Mouse (Mus musculus) cerebellum, postnatal 36 days (tissue): ENCODE results near the gene Foxo4.

ENCODE experiments used
- DNase-seq, 2 experiments: peaks; one replicate each; pipeline ENCODE4 v3.0.0; 2021 to 2022; ENCODE audit warnings: mixed read lengths in 2 of 2

The Foxo4 gene

DNA sequence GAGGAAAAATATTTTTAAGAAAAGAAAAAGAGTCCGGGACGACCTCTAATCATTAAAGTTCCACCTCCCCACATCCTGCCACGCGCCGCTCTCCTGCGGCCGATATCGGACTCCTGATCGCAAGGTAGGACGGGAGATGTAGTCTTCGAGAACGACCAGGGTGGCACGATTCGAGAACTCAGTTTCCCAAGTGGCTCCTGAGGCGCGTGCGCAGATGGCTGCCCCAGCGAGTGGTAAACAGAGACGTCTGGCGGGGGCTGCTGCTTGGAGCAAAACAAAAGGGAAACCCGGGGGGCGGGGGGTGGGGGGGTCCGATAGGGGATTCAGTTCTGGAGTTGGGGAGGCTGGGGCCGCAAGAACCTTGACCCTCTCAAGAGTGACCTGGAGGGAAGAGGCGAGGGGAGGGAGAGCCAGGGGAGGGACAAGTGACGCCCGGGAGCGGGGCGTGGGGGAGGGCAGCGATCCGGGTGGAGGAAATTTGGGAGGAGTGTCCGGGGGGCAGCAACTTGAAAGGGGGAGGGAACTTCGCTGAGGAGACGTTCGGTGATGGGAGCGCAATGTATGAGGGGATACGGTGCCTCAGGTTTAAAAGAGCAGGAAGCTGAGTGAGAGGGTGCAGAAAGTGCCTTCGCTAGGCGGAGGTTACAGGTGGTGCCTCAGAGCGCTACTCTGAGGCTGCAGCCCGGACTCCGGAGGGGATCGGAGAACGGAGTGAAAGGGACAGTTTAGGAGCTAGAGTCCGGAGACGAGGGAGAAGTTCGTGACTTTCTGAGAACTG lies at the start of gene Foxo4:
Foxo4 (plus strand) TSS at position 577 of the 778 bp plus-strand sequence.
- peak; percentile 83 to 84 for DNase-seq

GRCm38 (mm10) chrX:101221834-101222795 lies 32.2 kb upstream of the Foxo4 start, which contains the start of gene Snx12:
Gene Snx12 (minus strand): TSS chrX:101222563.
- DNase-seq: peak; percentile 84 to 92

GRCm38 (mm10) chrX:101222796-101223162 lies 31.5 kb upstream of the Foxo4 start:
- no peak for DNase-seq

- no peak for DNase-seq
Measured at GRCm38 (mm10) chrX:101245011-101245410, 9.3 kb upstream of the Foxo4 start.

DNA sequence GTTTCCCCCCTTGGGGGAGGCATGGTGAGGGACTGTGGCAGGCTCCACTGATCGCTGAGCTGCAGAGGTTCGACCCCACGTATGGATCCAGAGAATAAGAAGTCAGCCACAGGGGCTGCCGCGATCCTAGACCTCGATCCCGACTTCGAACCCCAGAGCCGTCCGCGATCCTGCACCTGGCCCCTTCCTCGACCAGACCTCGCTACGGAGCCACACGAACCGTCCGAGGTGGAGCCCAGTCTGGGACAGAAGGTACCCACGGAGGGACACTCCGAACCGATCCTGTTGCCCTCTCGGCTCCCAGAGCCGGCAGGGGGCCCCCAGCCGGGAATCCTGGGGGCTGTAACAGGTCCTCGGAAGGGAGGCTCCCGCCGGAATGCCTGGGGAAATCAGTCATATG lies 412 bp downstream of the Foxo4 start:
- no peak for DNase-seq

- no peak for DNase-seq
Measured at GRCm38 (mm10) chrX:101256603-101257002, 2.3 kb downstream of the Foxo4 start.

GRCm38 (mm10) chrX:101260441-101261325 lies 6.4 kb downstream of the Foxo4 start:
- DNase-seq: no peak

- no peak for DNase-seq
Measured at GRCm38 (mm10) chrX:101263892-101264291, 9.6 kb downstream of the Foxo4 start, which contains the start of gene Gm614. Gene Gm614 (minus strand): TSS chrX:101263992.

DNA sequence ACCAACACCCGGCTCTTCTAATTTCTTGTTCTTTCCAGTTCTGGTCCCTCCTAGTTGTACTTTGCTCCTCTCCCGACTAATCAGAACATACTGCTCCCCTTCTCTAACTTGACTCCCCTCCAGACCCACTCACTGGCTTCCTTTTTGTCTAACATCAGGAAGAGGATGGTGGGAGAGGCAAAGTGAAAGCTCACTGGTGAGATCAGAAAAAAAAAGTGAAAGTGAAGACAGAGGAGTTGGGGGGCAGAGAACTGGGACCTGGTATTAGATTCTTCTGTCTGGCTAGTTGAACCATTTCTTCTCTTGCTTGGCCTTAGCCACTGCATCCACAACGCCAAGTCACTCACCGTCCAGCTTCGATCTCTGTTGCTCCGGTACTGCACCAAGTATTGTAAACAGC lies 12.3 kb downstream of the Foxo4 start:
- no peak for DNase-seq

- DNase-seq: no peak
Measured at GRCm38 (mm10) chrX:101268025-101268754, 13.9 kb downstream of the Foxo4 start, which contains the start of gene Il2rg. Gene Il2rg (minus strand): TSS chrX:101268255.

DNA sequence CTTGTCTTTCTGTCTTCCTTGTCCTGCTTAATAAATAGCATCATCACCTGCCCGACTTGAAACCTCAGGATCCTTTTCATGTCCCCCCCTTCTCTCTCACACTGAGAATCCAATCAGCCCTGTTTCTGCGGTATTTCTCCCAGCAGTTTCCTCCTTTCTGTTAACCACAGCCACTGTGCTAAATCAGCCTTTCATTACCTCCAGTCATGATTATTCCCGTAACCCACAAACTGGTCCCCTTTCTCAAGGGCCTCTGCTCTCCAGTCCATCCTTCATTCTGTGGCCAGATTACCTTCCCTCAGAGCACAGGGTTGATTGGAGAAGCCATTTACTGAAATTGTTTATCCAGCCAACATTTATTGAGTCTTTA lies 14.4 kb downstream of the Foxo4 start, which contains the start of gene Gm20489:
Gm20489 (minus strand) TSS at position 269 of the 370 bp plus-strand sequence.
- no peak for DNase-seq

DNA sequence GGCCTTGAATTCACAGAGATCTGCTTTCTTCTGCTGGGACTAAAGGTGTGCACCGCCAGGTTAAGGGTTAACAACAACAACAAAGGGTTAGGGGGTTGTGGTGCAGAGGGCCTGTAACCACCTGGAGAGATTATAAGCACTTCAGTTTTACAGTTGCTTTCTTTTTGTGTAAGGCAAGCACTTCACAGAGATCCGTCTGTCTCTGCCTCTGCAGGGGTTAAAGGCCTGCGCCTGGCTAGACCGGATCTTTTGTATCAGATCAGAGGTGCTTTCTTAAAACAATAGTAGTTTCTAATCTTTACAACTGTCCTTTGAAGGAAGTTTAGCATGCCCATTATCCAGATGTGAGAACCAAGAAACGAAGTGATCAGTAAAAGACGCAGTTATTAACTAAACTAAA lies 19.1 kb downstream of the Foxo4 start:
- no peak for DNase-seq

DNA sequence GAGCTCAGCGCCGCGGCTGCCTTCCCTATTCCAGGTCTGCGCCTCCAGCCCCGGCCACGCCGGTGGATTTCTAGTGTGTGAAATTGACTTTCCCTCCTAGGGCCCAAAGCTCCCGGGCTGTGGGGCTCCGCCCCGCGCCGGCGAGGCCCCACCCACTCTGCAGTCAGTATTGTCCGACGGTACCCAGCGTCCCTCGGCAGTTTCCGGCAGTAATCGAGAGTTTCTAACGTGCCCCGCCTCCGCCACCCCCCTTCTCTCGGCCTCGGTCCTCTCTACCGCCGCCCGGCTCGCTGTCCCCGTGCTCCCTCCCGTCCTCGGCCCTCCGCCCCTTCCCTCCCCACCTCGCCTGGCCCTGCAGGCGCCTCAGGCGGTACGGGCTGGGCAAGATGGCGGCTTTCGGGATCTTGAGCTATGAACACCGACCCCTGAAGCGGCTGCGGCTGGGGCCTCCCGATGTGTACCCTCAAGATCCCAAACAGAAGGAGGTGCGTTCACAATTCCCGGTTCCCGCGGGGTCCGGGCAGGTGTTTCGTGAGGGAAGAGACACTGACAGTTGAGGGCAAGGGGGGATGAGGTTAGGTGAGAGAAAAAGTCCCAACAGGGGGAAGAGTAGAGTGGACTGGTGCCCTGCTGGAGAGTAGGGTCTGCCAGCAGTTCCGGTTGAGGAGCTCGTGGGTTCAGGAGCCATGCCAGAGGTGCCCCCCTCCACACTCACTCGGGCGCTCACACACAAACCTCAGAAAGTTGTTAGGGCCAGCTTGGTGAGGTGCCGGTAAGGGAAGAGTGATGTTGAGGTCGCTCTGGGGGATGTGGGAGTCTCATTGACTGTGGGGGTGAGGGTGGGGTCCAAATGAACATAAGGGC lies 19.8 kb downstream of the Foxo4 start, which contains the start of gene Med12:
Med12 (plus strand) TSS at position 156 of the 864 bp plus-strand sequence.
- DNase-seq: peak; percentile 85 to 90

DNA sequence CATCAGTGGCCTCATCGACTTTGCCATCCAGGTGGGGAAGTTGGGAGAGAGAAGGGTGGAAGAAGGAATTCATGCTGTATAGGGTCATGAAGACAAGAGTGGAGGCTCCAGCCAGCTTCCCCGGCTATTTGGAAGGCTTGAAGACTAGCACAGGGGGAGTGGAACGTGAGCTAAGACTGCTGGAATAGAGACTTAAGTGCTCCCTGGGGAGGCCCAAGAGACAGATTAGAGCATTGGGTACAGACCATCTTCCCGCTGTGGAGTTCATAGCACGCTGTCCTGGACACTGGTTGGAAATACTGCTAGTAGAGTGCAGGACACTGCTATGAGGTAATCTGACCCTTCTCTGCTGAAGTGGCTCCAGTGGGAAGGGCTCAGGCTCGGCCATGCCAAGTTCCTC lies 28.5 kb downstream of the Foxo4 start:
- no peak for DNase-seq

DNA sequence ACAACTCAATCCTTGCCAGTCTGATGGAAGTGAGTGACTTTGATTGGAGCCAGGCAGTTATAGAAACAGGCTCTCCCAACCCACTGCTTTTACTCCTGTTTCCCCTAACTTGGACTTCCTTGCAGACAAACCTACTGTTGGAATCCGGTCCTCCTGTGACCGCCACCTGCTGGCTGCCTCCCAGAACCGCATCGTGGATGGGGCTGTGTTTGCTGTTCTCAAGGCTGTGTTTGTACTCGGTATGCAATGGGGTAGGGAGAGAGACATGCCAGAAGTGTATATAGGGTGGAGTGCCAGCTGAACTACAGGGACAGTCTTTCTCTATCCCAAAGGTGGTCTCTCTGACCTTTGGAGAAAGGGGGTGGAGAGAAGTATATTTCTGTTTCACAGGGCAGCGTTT lies 31.2 kb downstream of the Foxo4 start:
- DNase-seq: peak; percentile 60 to 62

DNA sequence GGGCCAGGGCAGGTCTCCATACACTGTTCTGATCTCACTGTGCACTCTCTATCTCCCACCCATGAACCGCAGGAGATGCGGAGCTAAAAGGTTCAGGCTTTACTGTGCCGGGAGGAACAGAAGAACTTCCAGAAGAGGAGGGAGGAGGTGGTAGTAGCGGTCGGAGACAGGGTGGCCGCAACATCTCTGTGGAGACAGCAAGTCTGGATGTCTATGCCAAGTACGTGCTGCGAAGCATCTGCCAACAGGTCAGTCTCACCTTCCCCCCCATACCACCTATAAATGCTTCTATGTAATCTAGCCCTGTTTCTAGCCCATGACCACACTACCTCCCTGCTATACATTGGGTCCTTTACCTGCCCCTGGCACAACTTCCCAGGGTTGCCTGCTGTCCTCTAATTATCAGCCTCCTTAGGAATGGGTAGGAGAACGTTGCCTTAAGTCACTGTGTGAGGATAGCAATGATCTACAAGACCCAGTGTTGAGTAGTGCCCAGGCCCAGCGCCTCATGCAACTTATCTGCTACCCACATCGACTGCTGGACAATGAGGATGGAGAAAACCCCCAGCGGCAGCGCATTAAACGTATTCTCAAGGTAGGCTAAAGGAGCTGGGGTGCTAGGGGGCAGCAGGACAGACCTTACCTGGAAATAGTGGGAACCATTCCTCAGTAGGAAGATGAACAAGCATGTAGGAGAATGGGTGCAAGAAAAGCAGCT lies 31.8 kb downstream of the Foxo4 start:
- DNase-seq: no peak

GRCm38 (mm10) chrX:101287543-101287942 lies 33.2 kb downstream of the Foxo4 start:
- DNase-seq: no peak

GRCm38 (mm10) chrX:101288432-101288831 lies 34.1 kb downstream of the Foxo4 start:
- no peak for DNase-seq

GRCm38 (mm10) chrX:101289037-101289436 lies 34.7 kb downstream of the Foxo4 start:
- no peak for DNase-seq

DNA sequence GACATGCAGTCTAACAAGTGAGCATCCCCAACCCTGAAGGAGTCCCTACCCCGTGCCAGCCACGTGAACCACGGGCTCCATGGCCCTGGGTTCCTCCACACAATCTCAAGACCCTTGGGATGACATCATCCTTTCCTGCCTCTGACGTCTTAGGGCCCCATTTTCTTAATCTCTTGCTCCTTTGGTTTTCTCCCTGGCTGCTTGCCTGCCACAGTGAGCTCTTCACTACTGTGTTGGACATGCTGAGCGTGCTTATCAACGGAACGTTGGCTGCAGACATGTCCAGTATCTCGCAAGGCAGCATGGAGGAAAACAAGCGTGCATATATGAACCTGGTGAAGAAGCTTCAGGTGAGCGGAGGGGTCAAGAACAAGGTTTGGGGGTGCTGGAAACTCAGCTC lies 35.8 kb downstream of the Foxo4 start:
- DNase-seq: no peak
